Mouse (Mus musculus): ENCODE data around the gene Fam205c. TPM values are rescaled to one million over a fixed set of nuclear protein-coding genes. Genes with fewer than 3 reads are reported as not detected.

Fam205c gene
- total RNA-seq (2021), result under 1 TPM; 0.27 to 0.30 TPM

- DNase-seq, result no peak
Observed at GRCm38 (mm10) chr4:42874134-42874533, at the start of gene Fam205c. Gene Fam205c, minus strand, starts transcription at chr4:42874234.

GRCm38 (mm10) chr4:42922461-42922860, 48.4 kb upstream of the Fam205c start:
- DNase-seq, result no peak

DNA sequence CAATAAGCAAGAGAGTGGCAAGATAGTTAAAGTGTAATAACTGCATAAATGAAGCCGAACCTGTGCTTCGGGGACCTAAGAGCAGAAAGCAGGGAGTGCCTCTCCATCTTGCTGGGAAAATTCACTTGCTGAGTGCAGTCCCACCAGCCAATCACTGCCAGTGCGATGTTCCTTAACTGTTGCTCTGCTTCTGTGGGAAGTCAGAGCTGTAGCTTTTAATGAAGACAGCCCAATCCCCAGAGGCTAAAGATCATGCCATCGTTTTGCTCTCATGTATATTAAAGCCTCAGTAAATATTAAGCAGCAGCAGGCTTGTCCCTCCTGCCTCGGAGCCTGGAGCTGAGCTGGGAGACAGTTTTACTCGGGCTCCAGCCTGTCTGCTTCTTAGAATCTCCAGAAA, 48.0 kb upstream of the Fam205c start:
- DNase-seq, result no peak

GRCm38 (mm10) chr4:42921536-42921935, 47.5 kb upstream of the Fam205c start:
- DNase-seq, result no peak

DNA sequence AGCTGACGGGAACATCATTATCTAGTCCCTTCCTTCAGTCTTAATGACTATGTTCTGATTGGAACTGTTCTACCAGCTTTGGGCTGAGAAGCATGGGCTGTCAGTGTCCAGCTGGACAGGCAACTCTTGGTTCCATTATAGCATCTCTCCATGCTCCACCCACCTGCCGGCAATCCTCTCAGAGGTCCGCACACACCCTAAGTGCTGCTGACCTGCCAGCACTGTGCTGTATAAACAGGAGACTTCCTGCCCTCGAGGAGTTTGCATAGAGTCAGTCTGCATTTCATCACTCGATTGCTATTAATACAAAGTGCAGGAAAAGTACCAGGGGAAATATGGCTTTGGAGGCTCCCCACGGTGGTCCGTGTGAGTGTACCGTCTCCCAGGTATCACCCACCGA, 46.7 kb upstream of the Fam205c start:
- DNase-seq, result no peak

DNA sequence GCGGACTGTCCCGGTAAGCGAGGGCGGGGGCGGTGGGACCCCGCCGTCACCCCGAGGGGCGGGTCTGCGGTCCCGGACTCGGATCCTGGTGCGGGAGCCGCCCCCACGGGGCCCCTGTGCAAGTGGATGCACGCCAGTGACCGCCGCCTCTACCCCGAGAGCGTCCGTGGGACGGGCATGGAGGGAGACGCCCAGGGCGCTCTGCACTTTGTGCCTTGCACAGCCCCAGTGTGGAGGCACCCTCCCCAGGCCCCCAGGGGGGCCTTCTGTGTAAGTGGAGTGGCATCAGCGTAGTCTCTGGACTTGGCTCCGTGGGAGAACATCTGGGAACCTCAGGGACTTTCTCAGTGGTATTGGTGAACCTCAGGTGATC, 43.4 kb upstream of the Fam205c start:
- no peak for DNase-seq

DNA sequence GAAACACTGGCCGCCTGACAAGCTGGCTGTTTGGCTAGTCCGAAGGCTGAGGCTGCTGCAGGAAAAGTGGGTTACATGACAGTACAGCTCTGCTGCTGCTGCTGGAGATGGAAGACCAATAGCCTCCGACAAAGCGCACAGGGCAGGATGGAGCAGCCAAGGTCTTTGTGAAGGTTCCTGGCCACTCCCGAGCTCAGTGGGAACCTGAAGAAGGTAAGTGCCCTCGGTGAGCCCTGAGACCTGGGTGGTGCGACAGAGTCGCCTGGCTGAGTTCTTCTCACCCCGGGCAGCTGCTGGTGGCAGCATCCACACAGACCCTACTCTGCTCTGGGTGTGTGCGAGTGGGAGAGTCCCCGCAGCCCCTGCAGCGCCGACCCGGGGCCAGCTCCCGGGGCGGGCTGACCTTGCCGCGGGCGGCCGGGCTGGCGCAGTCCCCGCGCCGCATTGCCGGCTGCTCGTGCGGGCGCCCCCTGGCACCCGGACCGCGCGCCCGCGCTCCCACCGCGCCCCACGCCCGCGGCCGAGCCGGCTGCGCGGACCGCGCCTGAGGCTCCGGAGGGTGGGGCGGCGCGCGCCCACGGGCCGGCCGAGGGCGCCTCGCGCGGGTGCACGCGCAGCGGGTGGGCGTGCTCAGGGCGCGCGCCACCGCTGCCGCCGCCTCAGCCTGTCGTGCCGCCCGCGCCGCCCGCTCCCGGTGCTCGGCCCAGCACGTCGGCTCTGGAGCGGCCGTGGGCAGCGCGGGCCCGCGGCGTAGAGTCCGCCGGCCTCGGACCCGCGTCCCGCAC, 42.8 kb upstream of the Fam205c start, which contains the start of gene Phf24:
TSS of gene Phf24 (plus strand) at position 44 of the 785 bp plus-strand sequence.
- peak in 1 of 2 experiments; percentile 41 for DNase-seq

DNA sequence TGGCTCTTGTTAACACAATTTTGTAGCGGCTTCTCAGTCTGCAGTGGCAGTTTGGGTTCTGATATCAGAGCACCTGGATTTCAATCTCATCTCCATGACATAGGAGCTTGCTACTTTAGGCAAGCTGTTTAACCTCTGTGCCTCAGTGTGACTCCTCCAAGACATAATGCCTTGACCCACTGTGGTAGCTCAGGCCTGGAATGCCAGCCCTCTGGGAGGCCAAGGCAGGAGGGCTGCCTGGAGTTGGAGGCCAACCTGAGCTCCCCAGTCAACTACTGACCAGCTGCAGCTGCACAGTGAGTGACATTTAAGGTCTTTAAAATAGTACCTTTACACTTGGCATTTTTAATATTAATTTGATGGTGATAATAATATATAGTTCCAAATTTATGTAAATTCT, 41.9 kb upstream of the Fam205c start:
- no peak for DNase-seq

- no peak for DNase-seq
Observed at GRCm38 (mm10) chr4:42915311-42915710, 41.3 kb upstream of the Fam205c start.

DNA sequence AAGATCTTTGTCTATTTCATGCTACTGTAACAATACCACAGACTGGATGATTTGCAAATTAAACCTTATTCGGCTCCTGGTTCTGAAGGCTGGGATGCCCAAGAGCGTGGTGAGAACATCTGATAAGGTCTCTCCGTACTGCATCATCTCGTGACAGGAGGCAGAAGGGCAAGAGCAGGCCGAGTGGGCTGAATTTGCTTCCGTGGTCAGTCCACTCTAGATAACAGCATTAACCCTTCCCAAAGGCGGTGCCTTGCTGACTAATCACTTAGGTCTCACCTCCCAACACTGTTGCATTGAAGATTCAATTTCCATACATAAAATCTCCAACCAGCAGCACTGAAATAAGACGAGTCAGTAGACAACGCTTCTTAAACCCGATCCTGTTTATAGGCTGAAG, 39.4 kb upstream of the Fam205c start:
- DNase-seq, result no peak

DNA sequence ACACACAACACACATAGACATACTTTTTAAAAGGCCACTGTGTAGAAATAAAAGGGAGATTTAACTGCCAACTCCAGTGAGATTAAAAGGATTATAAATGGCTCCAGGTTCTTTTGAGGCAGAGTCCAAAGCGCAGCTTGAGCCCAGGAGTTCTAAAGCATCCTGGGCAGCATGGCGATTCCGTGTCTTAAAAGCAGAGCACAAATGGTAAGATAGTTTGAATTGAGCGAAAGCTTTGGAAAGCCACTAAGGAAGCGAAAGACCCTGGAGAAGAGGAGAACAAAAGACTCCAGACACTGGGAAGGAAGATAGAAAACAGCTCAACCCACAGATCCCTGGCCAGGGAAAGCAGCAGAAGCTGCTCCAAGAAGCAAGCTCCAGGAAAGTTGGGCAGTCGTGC, 30.9 kb upstream of the Fam205c start:
- DNase-seq, result no peak

DNA sequence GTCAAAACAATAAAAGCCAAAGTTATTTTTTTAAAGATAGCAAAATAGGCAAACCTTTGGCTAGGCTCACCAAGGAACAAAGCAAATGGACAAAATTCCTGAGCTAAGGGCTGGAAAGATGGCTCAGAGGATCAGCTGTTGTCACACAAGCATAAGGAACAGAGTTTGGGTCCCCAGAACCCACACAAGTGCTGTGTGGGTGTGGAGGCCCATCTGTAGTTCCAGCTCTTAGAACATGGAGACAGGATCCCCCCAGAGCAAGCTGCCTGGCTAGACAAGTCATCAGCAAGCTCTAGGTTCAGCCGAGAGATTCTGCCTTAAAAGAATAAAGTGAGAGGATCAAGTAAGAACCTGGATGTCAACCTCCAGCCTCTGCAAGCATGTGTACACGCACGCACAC, 30.5 kb upstream of the Fam205c start:
- DNase-seq, result peak in 1 of 2 experiments; percentile 34

GRCm38 (mm10) chr4:42903942-42904341, 29.9 kb upstream of the Fam205c start:
- DNase-seq, result no peak

- DNase-seq, result no peak
Observed at GRCm38 (mm10) chr4:42902730-42903129, 28.7 kb upstream of the Fam205c start.

GRCm38 (mm10) chr4:42902174-42902573, 28.1 kb upstream of the Fam205c start:
- DNase-seq, result no peak

GRCm38 (mm10) chr4:42900878-42901277, 26.8 kb upstream of the Fam205c start:
- DNase-seq, result peak; percentile 42 to 46

GRCm38 (mm10) chr4:42898914-42899313, 24.9 kb upstream of the Fam205c start:
- DNase-seq, result no peak

DNA sequence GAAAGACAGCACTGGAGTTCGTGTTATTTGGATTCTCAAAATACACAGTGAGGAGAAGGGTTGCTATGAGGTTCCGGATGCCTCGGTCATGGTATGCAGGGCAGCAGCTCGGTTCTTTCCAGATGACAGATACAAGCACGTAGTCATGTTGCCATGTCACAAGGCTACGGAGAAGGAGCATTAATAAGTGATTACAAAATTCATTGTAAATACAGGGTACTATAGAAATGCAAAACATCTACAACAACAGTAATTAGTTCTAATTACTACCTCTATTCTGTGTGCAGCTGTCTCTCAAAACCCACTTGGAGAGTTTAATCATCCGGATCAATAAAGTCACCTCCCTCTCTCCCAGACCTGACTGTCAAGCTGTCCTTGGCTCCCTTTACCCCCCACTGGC, 21.1 kb upstream of the Fam205c start:
- no peak for DNase-seq

DNA sequence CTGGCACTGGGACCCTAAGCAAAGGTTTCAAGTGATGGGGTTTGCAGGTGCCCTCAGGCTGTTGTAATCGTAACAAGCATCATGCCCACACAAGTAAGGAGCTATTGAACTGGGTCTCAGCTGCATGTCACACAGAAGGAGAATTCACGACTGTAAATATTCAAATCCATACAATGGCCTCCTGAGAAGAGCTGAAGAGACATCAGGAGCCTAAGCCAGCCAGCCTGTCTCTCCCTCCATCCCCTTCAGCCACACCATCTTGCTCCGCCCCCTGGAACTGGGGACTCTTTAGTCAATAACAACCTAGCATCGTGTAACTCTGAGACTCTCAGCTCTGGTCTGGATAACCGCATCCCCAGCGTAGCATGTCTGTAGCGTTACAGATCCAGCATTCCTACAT, 17.1 kb upstream of the Fam205c start:
- no peak for DNase-seq

DNA sequence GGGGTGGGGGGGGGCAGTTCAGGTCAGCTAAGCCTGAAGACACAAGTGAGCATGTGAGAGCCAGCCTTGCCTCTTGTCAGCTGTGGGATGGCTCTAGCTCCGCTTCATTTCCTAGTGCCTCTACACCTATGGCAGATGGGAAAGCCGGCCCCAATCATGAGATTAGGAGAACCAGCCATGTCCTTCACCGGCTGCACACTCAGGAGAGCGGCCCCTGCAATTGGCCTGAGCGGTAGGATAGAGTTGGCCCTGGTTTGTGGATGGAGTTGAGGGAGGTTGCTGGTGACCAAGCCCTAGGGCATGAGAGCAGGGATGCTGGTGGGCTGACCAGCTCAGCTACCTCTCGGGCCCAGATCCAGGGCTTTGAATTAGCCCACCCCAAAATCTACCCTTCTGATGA, 14.8 kb upstream of the Fam205c start:
- no peak for DNase-seq

- DNase-seq, result no peak
Observed at GRCm38 (mm10) chr4:42886926-42887325, 12.9 kb upstream of the Fam205c start.

- DNase-seq, result no peak
Observed at GRCm38 (mm10) chr4:42880677-42880948, 6.6 kb upstream of the Fam205c start.

- no peak for DNase-seq
Observed at GRCm38 (mm10) chr4:42879829-42880676, 6.0 kb upstream of the Fam205c start.

DNA sequence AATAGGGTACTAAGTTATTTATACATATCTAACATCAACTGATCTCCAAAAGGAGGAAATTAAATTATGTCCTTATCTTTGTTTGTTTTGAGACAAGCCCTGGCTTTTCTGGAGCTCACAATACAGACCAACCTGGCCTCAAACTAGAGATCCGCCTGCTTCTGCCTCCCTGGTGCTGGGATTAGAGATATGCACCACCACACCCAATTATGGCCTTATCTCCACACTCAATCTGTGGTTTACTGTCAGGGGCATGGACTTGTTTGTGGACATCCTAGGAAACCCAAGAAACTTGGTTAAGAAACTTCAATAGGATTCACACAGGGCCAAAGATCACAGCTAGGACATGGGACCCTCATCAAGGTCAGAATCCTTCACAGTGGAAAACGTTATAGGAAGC, 3.6 kb upstream of the Fam205c start:
- no peak for DNase-seq

Measured in layer of hippocampus, postnatal 36 days (tissue).